ENCODE assay signal across 25 mouse cellular contexts in the genomic region with DNA sequence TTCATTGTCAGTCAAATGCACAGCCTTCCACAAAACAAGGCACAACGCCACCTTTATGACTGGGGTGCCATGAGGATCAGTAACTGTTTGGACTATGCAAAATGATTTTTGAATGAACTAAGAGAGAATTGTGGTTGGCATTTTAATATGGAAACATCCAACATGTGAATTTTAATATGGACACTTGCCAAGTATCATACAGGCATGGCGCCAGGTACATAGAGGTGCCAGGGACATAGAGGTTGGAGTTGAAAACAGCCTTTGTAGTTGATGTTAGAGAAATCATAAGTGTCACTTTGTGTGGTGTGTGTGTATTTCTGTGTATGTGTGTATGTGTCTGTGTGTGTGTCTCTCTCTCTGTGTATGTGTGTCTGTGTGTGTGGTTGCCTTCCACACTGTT.
"Had no signal": no experiment of that assay in that cellular context is flagged by ENCODE, and none has a peak within 500 bp of the region (broad histone marks: within the 10 kb centered on the region; RNA-seq: fewer than 3 reads in every experiment).

No protein-coding gene starts in this region.

- H3K27ac ChIP-seq: heart, adult 2 months; heart, embryonic 13.5 days; heart, embryonic 15.5 days; hindbrain, embryonic 13.5 days; hindbrain, embryonic 15.5 days; hindbrain, postnatal 0 days; kidney, embryonic 15.5 days; kidney, postnatal 0 days; limb, embryonic 13.5 days; limb, embryonic 15.5 days; liver, embryonic 12.5 days; liver, embryonic 14.5 days had no signal

- DNase-seq: gastrocnemius, postnatal 14 days; gastrocnemius, postnatal 36 days; heart, adult 11 months; heart, adult 2 months; heart, postnatal 14 days; heart, postnatal 36 days; kidney, adult 11 months; kidney, adult 2 months; kidney, adult 9 months; kidney, postnatal 14 days; kidney, postnatal 36 days; layer of hippocampus, adult 9-11 months; layer of hippocampus, postnatal 36 days; left cerebral cortex, postnatal 4 days had no signal

- H3K36me3 ChIP-seq: heart, embryonic 13.5 days; heart, embryonic 15.5 days; hindbrain, embryonic 13.5 days; hindbrain, embryonic 15.5 days; kidney, embryonic 15.5 days; limb, embryonic 13.5 days; limb, embryonic 15.5 days; liver, embryonic 12.5 days had no signal

- H3K27me3 ChIP-seq: hindbrain, embryonic 15.5 days; kidney, embryonic 15.5 days; limb, embryonic 15.5 days had no signal

- H3K4me3 ChIP-seq: heart, adult 2 months; heart, embryonic 13.5 days; heart, embryonic 15.5 days; hindbrain, embryonic 13.5 days; hindbrain, embryonic 15.5 days; kidney, embryonic 15.5 days; limb, embryonic 13.5 days; limb, embryonic 15.5 days; liver, embryonic 12.5 days had no signal

- H3K9ac ChIP-seq: heart, embryonic 13.5 days; heart, embryonic 15.5 days; hindbrain, embryonic 13.5 days; hindbrain, embryonic 15.5 days; kidney, embryonic 15.5 days; limb, embryonic 13.5 days; limb, embryonic 15.5 days; liver, embryonic 12.5 days; liver, embryonic 14.5 days had no signal
